Mouse (Mus musculus) cortical plate, adult 2 months (tissue): ENCODE measurements around the gene BC107364. TPM values are rescaled to one million over a fixed set of nuclear protein-coding genes. Genes with fewer than 3 reads are reported as not detected.
"Not testable (repeated sequence)": the region's sequence is repeated elsewhere in the genome, so short reads cannot be mapped to it uniquely, and the experiment has no call there.

Source experiments
- H3K27ac ChIP-seq: fragments of 200-500 bp; 2 replicates; pipeline ENCODE4 v1.5.1; 2012; ENCODE audit warnings: low read length, control low read depth, inconsistent platforms; ENCODE audit not compliant: insufficient read depth
- H3K4me1 ChIP-seq: fragments of 200-500 bp; 2 replicates; pipeline ENCODE4 v1.6.1; 2011; ENCODE audit warnings: low read length; ENCODE audit not compliant: control insufficient read depth, insufficient read depth
- H3K4me3 ChIP-seq: fragments of 200-500 bp; 2 replicates; pipeline ENCODE4 v1.5.1; 2011; ENCODE audit warnings: mild to moderate bottlenecking, low read length, control low read depth; ENCODE audit not compliant: insufficient read depth
- CTCF ChIP-seq: fragments of 200-500 bp; IDR thresholded peaks from 2 replicates; pipeline ENCODE4 v1.5.1; 2011; ENCODE audit warnings: mild to moderate bottlenecking, control low read depth, low read length; ENCODE audit not compliant: insufficient read depth; ENCODE audit errors: extremely low read depth
- POLR2A ChIP-seq: fragments of 200-500 bp; IDR thresholded peaks from 2 replicates; pipeline ENCODE4 v1.6.1; 2011; ENCODE audit warnings: mild to moderate bottlenecking, low read length, control low read depth; ENCODE audit not compliant: insufficient read depth; ENCODE audit errors: extremely low read depth
- polyA plus RNA-seq: library from polyadenylated mRNA; depleted of rRNA; stranded (reverse); fragments of >200 nt; gene quantifications from 2 replicates; pipeline ENCODE4 v1.2.3, GENCODE M21; 2012; rRNA removed

BC107364 gene
- polyA plus RNA-seq, 1 experiment, result not detected

GRCm38 (mm10) chr3:96398911-96399310 is 53.2 kb downstream of the BC107364 start:
- H3K4me1 ChIP-seq, result no peaks in the 10 kb centered on the region
- TF ChIP-seq CTCF (no peak), POLR2A (no peak)
- H3K27ac ChIP-seq, result no peak overlapping the region
- H3K4me3 ChIP-seq, result no peak overlapping the region

GRCm38 (mm10) chr3:96396857-96397256 is 55.2 kb downstream of the BC107364 start:
- H3K4me1 ChIP-seq, result no peaks in the 10 kb centered on the region
- no peak overlapping the region for H3K4me3 ChIP-seq
- H3K27ac ChIP-seq, result no peak overlapping the region
- TF ChIP-seq CTCF, result no peak
- no peak for TF ChIP-seq POLR2A

- not testable (repeated sequence) for H3K4me3 ChIP-seq, H3K4me1 ChIP-seq, H3K27ac ChIP-seq
Observed at GRCm38 (mm10) chr3:96387202-96387601, 64.9 kb downstream of the BC107364 start.

Other genes starting within 250 kb of the BC107364 start
- 29.4 and 29.9 TPM in 2 replicates for gene Bola1, start 232.6 kb downstream of the BC107364 start, polyA plus RNA-seq
- gene Hist2h2ab, start 232.4 kb downstream of the BC107364 start, polyA plus RNA-seq, result 1.3 and 2.7 TPM in 2 replicates
- gene Hist2h2ac, start 231.4 kb downstream of the BC107364 start, polyA plus RNA-seq, result 1.9 and 4.6 TPM in 2 replicates
- 7.7 TPM in 2 replicates for gene Hist2h2be, start 231.2 kb downstream of the BC107364 start, polyA plus RNA-seq
- 9.2 and 10.1 TPM in 2 replicates for gene Hist2h3c2, start 213.2 kb downstream of the BC107364 start, polyA plus RNA-seq
- 5.5 and 18.0 TPM in 2 replicates for gene Hist2h2aa2, start 212.0 kb downstream of the BC107364 start, polyA plus RNA-seq
- gene Hist2h2aa1, start 206.8 kb downstream of the BC107364 start, polyA plus RNA-seq, result 137 and 156 TPM in 2 replicates
- not detected in 2 replicates for gene Hist2h3c1, start 205.6 kb downstream of the BC107364 start, polyA plus RNA-seq
- gene Hist2h4, start 189.0 kb downstream of the BC107364 start, polyA plus RNA-seq, result 3.1 and 3.6 TPM in 2 replicates
- 3.3 and 9.5 TPM in 2 replicates for gene Hist2h3b, start 183.7 kb downstream of the BC107364 start, polyA plus RNA-seq
- 3.7 and 6.7 TPM in 2 replicates for gene Hist2h2bb, start 182.6 kb downstream of the BC107364 start, polyA plus RNA-seq
- 3.6 and 5.1 TPM in 2 replicates for gene Fcgr1, start 158.3 kb downstream of the BC107364 start, polyA plus RNA-seq
- gene Hfe2, start 72.9 kb upstream of the BC107364 start, polyA plus RNA-seq, result 1.4 and 1.5 TPM in 2 replicates
- gene Txnip, start 105.7 kb upstream of the BC107364 start, polyA plus RNA-seq, result 31.4 and 38.5 TPM in 2 replicates
- not detected in 2 replicates for gene Gm16253, start 124.7 kb upstream of the BC107364 start, polyA plus RNA-seq
- gene Polr3gl, start 141.9 kb upstream of the BC107364 start, polyA plus RNA-seq, result 44.5 and 55.9 TPM in 2 replicates
- 61.6 and 61.9 TPM in 2 replicates for gene Ankrd34a, start 144.3 kb upstream of the BC107364 start, polyA plus RNA-seq
- gene Lix1l, start 148.8 kb upstream of the BC107364 start, polyA plus RNA-seq, result 20.9 and 22.7 TPM in 2 replicates
- gene Rbm8a, start 177.6 kb upstream of the BC107364 start, polyA plus RNA-seq, result 33.9 and 38.0 TPM in 2 replicates
- 62.8 and 66.9 TPM in 2 replicates for gene Pex11b, start 183.1 kb upstream of the BC107364 start, polyA plus RNA-seq
- 0.13 and 0.21 TPM in 2 replicates for gene Gm42957, start 183.2 kb upstream of the BC107364 start, polyA plus RNA-seq
- 2.9 and 3.9 TPM in 2 replicates for gene Itga10, start 193.3 kb upstream of the BC107364 start, polyA plus RNA-seq
- 7.8 and 8.5 TPM in 2 replicates for gene Ankrd35, start 217.8 kb upstream of the BC107364 start, polyA plus RNA-seq
- gene Pias3, start 244.1 kb upstream of the BC107364 start, polyA plus RNA-seq, result 24.6 and 25.4 TPM in 2 replicates